Mouse (Mus musculus): ENCODE measurements around the gene Sypl. TPM values are rescaled to one million over a fixed set of nuclear protein-coding genes. Genes with fewer than 3 reads are reported as not detected.
A peak's percentile ranks its signal among the peaks of the same experiment; 100 is the strongest.

Sypl gene
- polyA plus RNA-seq, 1 experiment: 33.1 TPM

DNA sequence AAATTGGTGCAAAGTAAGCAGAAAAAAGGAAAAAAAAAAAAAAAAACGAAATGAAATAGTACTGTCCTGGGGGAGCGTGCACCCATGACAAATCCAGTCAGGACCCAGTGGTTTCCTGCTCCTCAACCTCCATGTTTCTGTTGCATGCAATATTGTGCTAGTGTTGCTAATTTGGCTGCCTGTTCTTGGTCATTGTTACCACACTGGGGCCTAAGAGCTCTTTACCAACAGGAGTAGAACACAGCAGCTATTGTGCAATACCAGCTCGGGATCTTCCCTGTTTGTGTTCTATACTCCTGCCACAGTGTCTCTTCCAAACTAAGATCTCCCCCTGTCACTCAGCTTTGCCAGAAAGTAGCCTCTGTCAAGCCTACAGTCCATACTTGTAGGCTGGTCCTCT, 9.7 kb upstream of the Sypl start:
- H3K27ac ChIP-seq (ENCODE audit: insufficient read depth, low read depth, low read length): peak overlapping the region; percentile 84
- WGBS: 48% methylated on average over 3 of the region's 3 CpGs
- no peaks in the 10 kb centered on the region for H3K36me3 ChIP-seq (ENCODE audit: control insufficient read depth, insufficient read depth, low read length)
- H3K27me3 ChIP-seq (ENCODE audit: control insufficient read depth, insufficient read depth, low read length): no peaks in the 10 kb centered on the region
- H3K4me3 ChIP-seq (ENCODE audit: low read depth, low read length): no peak overlapping the region
- TF ChIP-seq POLR2A (IDR thresholded peaks at IDR 0.05; ENCODE audit: low read depth, low read length) (no peak), CTCF (IDR thresholded peaks at IDR 0.05; ENCODE audit: extremely low read depth, insufficient read length, insufficient replicate concordance, low read depth, low read length) (no peak)
- H3K4me1 ChIP-seq (ENCODE audit: control insufficient read depth, insufficient read depth, insufficient read length, low read length): peaks cover 14% of the 10 kb centered on the region; the same call in 1 of the 2 replicates

DNA sequence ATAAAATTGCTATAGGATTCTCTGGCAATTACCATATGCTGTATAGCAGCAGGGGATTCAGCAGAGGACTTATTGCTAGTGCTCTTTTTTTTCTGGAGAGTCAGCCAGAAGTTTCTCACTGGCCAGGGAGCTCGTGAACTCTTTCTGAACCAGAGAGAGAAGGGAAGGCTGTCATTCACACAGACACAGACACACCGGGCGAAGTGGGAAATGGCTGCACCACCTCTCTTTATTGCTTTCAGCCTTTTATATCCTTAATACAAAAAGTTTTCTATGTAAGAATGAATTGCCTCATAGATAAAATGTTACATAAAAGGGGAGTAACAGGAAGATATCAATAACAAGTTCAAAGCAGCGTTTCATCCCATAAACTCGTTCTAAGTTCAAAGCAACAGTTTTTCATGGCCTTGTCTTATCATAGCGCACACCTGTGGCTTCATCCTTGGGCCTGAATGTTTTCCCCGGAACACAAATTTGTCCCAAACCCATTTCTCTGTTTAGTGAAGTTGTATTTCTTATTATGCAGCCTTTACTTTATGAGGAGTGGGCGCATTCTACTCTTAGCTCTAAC, 8.7 kb upstream of the Sypl start:
- peaks cover 14% of the 10 kb centered on the region; the same call in 1 of the 2 replicates for H3K4me1 ChIP-seq (ENCODE audit: control insufficient read depth, insufficient read depth, insufficient read length, low read length)
- TF ChIP-seq CTCF (IDR thresholded peaks at IDR 0.05; ENCODE audit: extremely low read depth, insufficient read length, insufficient replicate concordance, low read depth, low read length): no peak
- TF ChIP-seq POLR2A (IDR thresholded peaks at IDR 0.05; ENCODE audit: low read depth, low read length): no peak
- H3K36me3 ChIP-seq (ENCODE audit: control insufficient read depth, insufficient read depth, low read length): no peaks in the 10 kb centered on the region
- no peaks in the 10 kb centered on the region for H3K27me3 ChIP-seq (ENCODE audit: control insufficient read depth, insufficient read depth, low read length)
- no peak overlapping the region for H3K27ac ChIP-seq (ENCODE audit: insufficient read depth, low read depth, low read length)
- WGBS: 28% methylated on average over 8 of the region's 8 CpGs
- H3K4me3 ChIP-seq (ENCODE audit: low read depth, low read length): no peak overlapping the region

DNA sequence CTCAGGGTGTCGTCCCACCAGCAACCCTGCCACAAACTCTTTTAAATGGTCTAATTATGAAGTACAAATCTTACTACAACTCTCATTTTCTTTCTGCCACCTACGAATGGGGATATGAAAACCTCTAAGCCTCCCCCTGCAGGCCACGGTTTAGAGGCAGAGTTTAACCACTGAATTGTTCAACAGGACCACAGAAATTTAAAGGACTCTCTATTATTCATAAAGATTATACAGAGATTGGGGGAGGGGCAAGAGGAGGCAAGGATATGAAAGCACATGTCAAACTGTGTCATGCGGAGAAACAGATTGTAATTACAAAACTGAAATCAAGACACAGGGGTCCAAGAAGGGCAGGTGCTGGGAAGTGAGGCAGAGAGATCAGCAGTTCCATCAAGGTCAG, 7.3 kb upstream of the Sypl start:
- Histone ChIP-seq H3K36me3 (ENCODE audit: control insufficient read depth, insufficient read depth, low read length) (no peaks in the 10 kb centered on the region), H3K27me3 (ENCODE audit: control insufficient read depth, insufficient read depth, low read length) (no peaks in the 10 kb centered on the region), H3K4me3 (ENCODE audit: low read depth, low read length) (no peak overlapping the region), H3K4me1 (ENCODE audit: control insufficient read depth, insufficient read depth, insufficient read length, low read length) (peaks cover 14% of the 10 kb centered on the region; the same call in 1 of the 2 replicates), H3K27ac (ENCODE audit: insufficient read depth, low read depth, low read length) (no peak overlapping the region)
- TF ChIP-seq CTCF (IDR thresholded peaks at IDR 0.05; ENCODE audit: extremely low read depth, insufficient read length, insufficient replicate concordance, low read depth, low read length) (no peak), POLR2A (IDR thresholded peaks at IDR 0.05; ENCODE audit: low read depth, low read length) (no peak)
- WGBS: 30% methylated on average over 4 of the region's 4 CpGs

DNA sequence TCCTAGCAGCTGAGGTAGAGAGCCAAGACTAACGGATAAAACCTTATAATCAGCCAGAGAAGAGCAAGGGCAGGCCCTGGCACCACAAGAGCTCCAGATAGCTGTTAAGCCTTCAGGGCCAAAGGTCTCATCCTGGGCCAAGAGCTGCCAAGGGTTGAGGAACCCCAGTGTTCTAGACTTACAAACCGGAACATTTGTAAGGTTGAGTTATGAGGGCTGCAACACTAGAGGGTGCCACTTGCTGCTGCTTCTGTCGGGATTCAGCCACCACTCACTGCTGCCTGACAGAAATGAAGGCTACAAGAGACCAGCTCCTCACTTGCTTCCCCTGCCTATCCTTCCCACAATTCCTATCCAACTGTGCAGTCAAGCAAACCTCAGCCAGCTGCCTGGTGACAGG, 1.3 kb upstream of the Sypl start:
- WGBS: 8% methylated on average over 3 of the region's 3 CpGs
- peaks cover 7% of the 10 kb centered on the region for H3K4me1 ChIP-seq (ENCODE audit: control insufficient read depth, insufficient read depth, insufficient read length, low read length)
- no peaks in the 10 kb centered on the region for H3K27me3 ChIP-seq (ENCODE audit: control insufficient read depth, insufficient read depth, low read length)
- H3K4me3 ChIP-seq (ENCODE audit: low read depth, low read length): no peak overlapping the region
- H3K27ac ChIP-seq (ENCODE audit: insufficient read depth, low read depth, low read length): peak overlapping the region; percentile 74
- TF ChIP-seq CTCF (IDR thresholded peaks at IDR 0.05; ENCODE audit: extremely low read depth, insufficient read length, insufficient replicate concordance, low read depth, low read length) (peak; percentile 70; the same call in 1 of the 2 replicates), POLR2A (IDR thresholded peaks at IDR 0.05; ENCODE audit: low read depth, low read length) (no peak)
- H3K36me3 ChIP-seq (ENCODE audit: control insufficient read depth, insufficient read depth, low read length): no peaks in the 10 kb centered on the region

DNA sequence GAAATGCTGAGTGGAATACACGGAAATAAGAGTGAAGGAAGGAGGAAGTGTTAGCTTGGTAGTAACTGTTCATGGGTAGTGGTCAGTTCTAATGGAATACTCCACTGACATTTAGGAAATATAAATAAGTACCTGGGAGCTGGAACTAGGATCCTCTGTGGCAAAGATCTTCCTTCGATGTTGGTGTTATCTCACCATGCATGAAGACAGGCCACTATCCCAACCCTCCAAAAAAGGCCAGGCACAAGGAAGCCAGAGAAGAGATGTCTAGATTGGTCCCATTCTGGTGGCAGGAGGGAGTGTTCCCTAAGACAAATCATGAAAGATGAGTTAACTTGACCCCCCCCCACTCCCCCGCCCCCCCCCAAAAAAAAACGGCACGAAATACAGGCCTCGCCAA, 625 bp upstream of the Sypl start:
- Histone ChIP-seq H3K4me1 (ENCODE audit: control insufficient read depth, insufficient read depth, insufficient read length, low read length) (peaks cover 7% of the 10 kb centered on the region), H3K27ac (ENCODE audit: insufficient read depth, low read depth, low read length) (peak overlapping the region; percentile 95), H3K27me3 (ENCODE audit: control insufficient read depth, insufficient read depth, low read length) (no peaks in the 10 kb centered on the region), H3K36me3 (ENCODE audit: control insufficient read depth, insufficient read depth, low read length) (no peaks in the 10 kb centered on the region), H3K4me3 (ENCODE audit: low read depth, low read length) (peak overlapping the region; percentile 91)
- TF ChIP-seq POLR2A (IDR thresholded peaks at IDR 0.05; ENCODE audit: low read depth, low read length): no peak
- no peak for TF ChIP-seq CTCF (IDR thresholded peaks at IDR 0.05; ENCODE audit: extremely low read depth, insufficient read length, insufficient replicate concordance, low read depth, low read length)
- WGBS: 6% methylated on average over 6 of the region's 6 CpGs

DNA sequence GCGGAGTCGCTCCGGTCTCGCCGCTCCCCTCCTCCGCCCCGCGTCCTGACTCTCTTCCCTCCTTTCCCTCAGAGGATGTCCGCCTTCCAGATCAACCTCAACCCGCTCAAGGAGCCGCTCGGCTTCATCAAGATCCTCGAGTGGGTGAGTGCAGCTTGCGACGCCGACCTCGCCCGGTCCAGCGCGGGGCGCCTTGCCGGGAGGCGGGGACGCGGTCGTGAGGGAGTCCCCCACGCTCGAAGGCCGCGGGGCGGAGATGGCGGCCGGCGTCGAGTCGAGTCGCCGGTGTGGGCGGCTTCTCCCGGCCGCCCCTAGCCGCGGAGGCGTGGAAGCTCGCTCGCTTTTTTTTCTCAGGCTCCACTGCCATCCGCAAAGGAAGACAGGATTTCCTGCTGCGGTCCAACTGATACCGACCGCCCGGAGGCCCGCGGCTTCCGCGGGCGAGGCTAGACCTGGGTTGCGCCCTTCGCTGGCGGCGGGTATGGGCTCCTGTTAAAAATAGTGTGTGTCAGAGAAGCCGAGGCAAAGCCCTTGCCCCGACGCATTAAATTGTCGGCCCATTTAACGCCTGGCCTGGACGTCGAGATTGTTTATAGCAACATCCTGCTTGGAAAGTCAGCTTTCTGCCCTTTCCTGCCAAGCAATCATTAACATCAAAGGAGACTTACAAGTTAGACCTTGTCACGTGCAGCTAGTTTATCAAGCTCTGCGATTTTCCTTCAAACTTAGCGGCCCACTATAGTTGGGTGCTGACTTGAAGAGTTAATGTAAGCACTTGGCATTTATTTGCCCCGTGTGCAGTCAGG, 728 bp downstream of the Sypl start:
- Histone ChIP-seq H3K36me3 (ENCODE audit: control insufficient read depth, insufficient read depth, low read length) (no peaks in the 10 kb centered on the region), H3K4me3 (ENCODE audit: low read depth, low read length) (peak overlapping the region; percentile 91), H3K4me1 (ENCODE audit: control insufficient read depth, insufficient read depth, insufficient read length, low read length) (peaks cover 7% of the 10 kb centered on the region), H3K27ac (ENCODE audit: insufficient read depth, low read depth, low read length) (peak overlapping the region; percentile 99), H3K27me3 (ENCODE audit: control insufficient read depth, insufficient read depth, low read length) (no peaks in the 10 kb centered on the region)
- under 1% methylated on average over 71 of the region's 71 CpGs for WGBS
- no peak; the same call in 1 of the 2 replicates for TF ChIP-seq POLR2A (IDR thresholded peaks at IDR 0.05; ENCODE audit: low read depth, low read length)
- TF ChIP-seq CTCF (IDR thresholded peaks at IDR 0.05; ENCODE audit: extremely low read depth, insufficient read length, insufficient replicate concordance, low read depth, low read length): no peak

DNA sequence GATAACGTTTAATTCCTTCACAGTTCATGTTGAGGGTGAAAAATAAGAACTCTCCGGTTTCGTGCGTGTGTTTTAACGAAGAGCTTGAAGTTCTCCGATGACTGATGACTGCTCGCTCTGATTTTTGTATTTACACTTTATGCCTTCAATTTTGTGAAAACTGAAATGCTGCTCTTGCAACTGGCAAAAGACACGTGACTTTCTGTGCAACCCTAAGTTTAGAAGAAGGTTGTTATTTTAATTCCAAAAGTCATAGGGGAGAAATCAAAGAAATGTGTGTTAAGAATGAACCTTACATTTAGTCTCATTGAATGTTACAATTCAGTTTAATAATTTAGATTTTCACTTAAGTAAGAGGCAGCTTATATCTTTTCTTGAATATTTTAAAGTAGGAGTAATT, 1.3 kb downstream of the Sypl start:
- Histone ChIP-seq H3K27ac (ENCODE audit: insufficient read depth, low read depth, low read length) (peak overlapping the region; percentile 99), H3K4me1 (ENCODE audit: control insufficient read depth, insufficient read depth, insufficient read length, low read length) (peaks cover 7% of the 10 kb centered on the region), H3K27me3 (ENCODE audit: control insufficient read depth, insufficient read depth, low read length) (no peaks in the 10 kb centered on the region), H3K4me3 (ENCODE audit: low read depth, low read length) (peak overlapping the region; percentile 91; the same call in 1 of the 2 replicates), H3K36me3 (ENCODE audit: control insufficient read depth, insufficient read depth, low read length) (no peaks in the 10 kb centered on the region)
- TF ChIP-seq CTCF (IDR thresholded peaks at IDR 0.05; ENCODE audit: extremely low read depth, insufficient read length, insufficient replicate concordance, low read depth, low read length) (no peak), POLR2A (IDR thresholded peaks at IDR 0.05; ENCODE audit: low read depth, low read length) (no peak)
- under 1% methylated on average over 8 of the region's 8 CpGs for WGBS
